Mouse (Mus musculus) liver, embryonic 11.5 days (tissue): ENCODE results near the gene Wwp2. TPM values are rescaled to one million over a fixed set of nuclear protein-coding genes. Genes with fewer than 3 reads are reported as not detected.

Source experiments
- ATAC-seq: fragments of 200-750 bp; cut with Nextera tagmentation; replicated peaks from 2 replicates; pipeline ENCODE4 v1.8.0; 2017; ENCODE audit warnings: moderate number of reproducible peaks, mild to moderate bottlenecking, moderate TSS enrichment, moderate library complexity; ENCODE audit not compliant: low FRiP score
- DNase-seq: peaks from one replicate; pipeline ENCODE4 v3.0.0-alpha.2; 2017; ENCODE audit warnings: low spot score
- H3K27ac ChIP-seq: fragments of 300-500 bp; sonication (generic); 2 replicates; pipeline ENCODE4 v1.5.1; 2014; ENCODE audit warnings: mild to moderate bottlenecking, low read depth, low read length, control low read depth
- H3K27me3 ChIP-seq: fragments of 300-500 bp; sonication (generic); replicated peaks from 2 replicates; pipeline ENCODE4 v1.6.1; 2014; ENCODE audit warnings: low read length, mixed read lengths; ENCODE audit not compliant: control insufficient read depth, insufficient read depth
- H3K36me3 ChIP-seq: fragments of 300-500 bp; sonication (generic); 2 replicates; pipeline ENCODE4 v1.6.1; 2014; ENCODE audit warnings: mild to moderate bottlenecking, low read length, moderate library complexity, mixed read lengths; ENCODE audit not compliant: control insufficient read depth, insufficient read depth
- H3K4me1 ChIP-seq: fragments of 300-500 bp; sonication (generic); replicated peaks from 2 replicates; pipeline ENCODE4 v1.6.1; 2014; ENCODE audit warnings: low read length, mixed read lengths; ENCODE audit not compliant: control insufficient read depth, insufficient read depth
- H3K4me2 ChIP-seq: fragments of 300-500 bp; sonication (generic); 2 replicates; pipeline ENCODE4 v1.6.1; 2014; ENCODE audit warnings: mild to moderate bottlenecking, control low read depth, moderate library complexity
- H3K4me3 ChIP-seq: fragments of 300-500 bp; sonication (generic); 2 replicates; pipeline ENCODE4 v1.5.1; 2014; ENCODE audit warnings: low read depth, low read length, control low read depth
- H3K9ac ChIP-seq: fragments of 300-500 bp; sonication (generic); 2 replicates; pipeline ENCODE4 v1.6.1; 2014; ENCODE audit warnings: low read depth, low read length, control low read depth
- H3K9me3 ChIP-seq: fragments of 300-500 bp; sonication (generic); 2 replicates; pipeline ENCODE4 v1.6.1; 2016; ENCODE audit warnings: low read length, inconsistent platforms, mixed read lengths; ENCODE audit not compliant: control insufficient read depth
- whole genome bisulfite sequencing: fragments of 180-500 bp; shearing (Covaris S2); extraction: QIAGEN DNeasy Blood & Tissue Kit; methylation state at CpG from one replicate; pipeline ENCODE4 v1.1.7; 2014; 5-methylcytosine and 5-hydroxymethylcytosine counted together
- polyA plus RNA-seq: library from polyadenylated mRNA; unstranded; fragments of >200 nt; fragmentation: Nextera tagmentation; extraction: Ambion mirVana; gene quantifications from 2 replicates; pipeline ENCODE4 v1.2.1, GENCODE M21; 2014

Gene Wwp2
- polyA plus RNA-seq: 37.6 and 40.2 TPM in 2 replicates

- ATAC-seq: peak; percentile 80
Observed at GRCm38 (mm10) chr8:107435962-107436831, at the start of gene Wwp2. Gene Wwp2 (plus strand): TSS chr8:107436365.

GRCm38 (mm10) chr8:107386642-107387041 is 49.5 kb upstream of the Wwp2 start:
- DNase-seq (peak; percentile 38), ATAC-seq (no peak; the same call in 1 of the 2 replicates)
- Histone ChIP-seq H3K27ac (no peak overlapping the region), H3K4me2 (no peak overlapping the region), H3K4me1 (no peaks in the 10 kb centered on the region), H3K9me3 (no peaks in the 10 kb centered on the region), H3K9ac (no peak overlapping the region), H3K4me3 (no peak overlapping the region), H3K27me3 (no peaks in the 10 kb centered on the region), H3K36me3 (no peaks in the 10 kb centered on the region)
- 28% methylated on average over 3 of the region's 3 CpGs for WGBS

More at GRCm38 (mm10) chr8:107435962-107436831, at the start of gene Wwp2:
- under 1% methylated on average over 55 of the region's 81 CpGs for WGBS
- H3K27me3 ChIP-seq: no peaks in the 10 kb centered on the region
- H3K9me3 ChIP-seq: no peaks in the 10 kb centered on the region
- peak; percentile 86 for DNase-seq
- H3K36me3 ChIP-seq: no peaks in the 10 kb centered on the region
- H3K9ac ChIP-seq: peak within 1 kb of the TSS; percentile 83
- H3K4me3 ChIP-seq: peak within 1 kb of the TSS; percentile 89
- H3K4me2 ChIP-seq: peak within 1 kb of the TSS; percentile 83
- peaks cover 21% of the 10 kb centered on the region for H3K4me1 ChIP-seq
- H3K27ac ChIP-seq: peak within 1 kb of the TSS; percentile 93

- Histone ChIP-seq H3K4me3 (no peak overlapping the region), H3K27ac (no peak overlapping the region), H3K9ac (no peak overlapping the region), H3K27me3 (no peaks in the 10 kb centered on the region), H3K9me3 (no peaks in the 10 kb centered on the region), H3K36me3 (no peaks in the 10 kb centered on the region), H3K4me2 (no peak overlapping the region), H3K4me1 (no peaks in the 10 kb centered on the region)
- no peak for ATAC-seq
- DNase-seq: no peak
- WGBS: 69% methylated on average over 5 of the region's 5 CpGs
Observed at GRCm38 (mm10) chr8:107387861-107388260, 48.3 kb upstream of the Wwp2 start.

GRCm38 (mm10) chr8:107389557-107389956 is 46.6 kb upstream of the Wwp2 start:
- no peak for DNase-seq
- Histone ChIP-seq H3K4me1 (no peaks in the 10 kb centered on the region), H3K4me2 (no peak overlapping the region), H3K9ac (no peak overlapping the region), H3K27ac (no peak overlapping the region), H3K36me3 (no peaks in the 10 kb centered on the region), H3K27me3 (no peaks in the 10 kb centered on the region), H3K9me3 (no peaks in the 10 kb centered on the region), H3K4me3 (no peak overlapping the region)
- 82% methylated on average over 8 of the region's 8 CpGs for WGBS
- ATAC-seq: no peak

- no peak overlapping the region for H3K9ac ChIP-seq
- H3K27ac ChIP-seq: no peak overlapping the region
- no peak overlapping the region for H3K4me2 ChIP-seq
- 89% methylated on average over 16 of the region's 16 CpGs for WGBS
- no peaks in the 10 kb centered on the region for H3K36me3 ChIP-seq
- H3K4me3 ChIP-seq: no peak overlapping the region
- H3K4me1 ChIP-seq: no peaks in the 10 kb centered on the region
- H3K27me3 ChIP-seq: no peaks in the 10 kb centered on the region
- no peak for DNase-seq
- H3K9me3 ChIP-seq: no peaks in the 10 kb centered on the region
- no peak for ATAC-seq
Observed at GRCm38 (mm10) chr8:107390476-107391135, 45.6 kb upstream of the Wwp2 start.

- Histone ChIP-seq H3K27ac (no peak overlapping the region), H3K9ac (no peak overlapping the region), H3K4me1 (no peaks in the 10 kb centered on the region), H3K4me2 (no peak overlapping the region), H3K27me3 (no peaks in the 10 kb centered on the region), H3K9me3 (no peaks in the 10 kb centered on the region), H3K36me3 (no peaks in the 10 kb centered on the region), H3K4me3 (no peak overlapping the region)
- WGBS: 58% methylated on average over 4 of the region's 4 CpGs
- ATAC-seq (no peak), DNase-seq (no peak)
Observed at GRCm38 (mm10) chr8:107391136-107391516, 45.0 kb upstream of the Wwp2 start.

- H3K27ac ChIP-seq: no peak overlapping the region
- H3K27me3 ChIP-seq: no peaks in the 10 kb centered on the region
- DNase-seq (no peak), ATAC-seq (no peak)
- no peak overlapping the region for H3K9ac ChIP-seq
- no peak overlapping the region for H3K4me3 ChIP-seq
- no peaks in the 10 kb centered on the region for H3K4me1 ChIP-seq
- H3K9me3 ChIP-seq: no peaks in the 10 kb centered on the region
- no peaks in the 10 kb centered on the region for H3K36me3 ChIP-seq
- H3K4me2 ChIP-seq: no peak overlapping the region
Observed at GRCm38 (mm10) chr8:107395397-107395796, 40.8 kb upstream of the Wwp2 start.

GRCm38 (mm10) chr8:107396106-107396670 is 40.0 kb upstream of the Wwp2 start:
- no peak overlapping the region for H3K4me3 ChIP-seq
- H3K9ac ChIP-seq: no peak overlapping the region
- H3K4me2 ChIP-seq: no peak overlapping the region
- no peak for ATAC-seq
- H3K27me3 ChIP-seq: no peaks in the 10 kb centered on the region
- no peaks in the 10 kb centered on the region for H3K36me3 ChIP-seq
- no peak overlapping the region for H3K27ac ChIP-seq
- H3K4me1 ChIP-seq: no peaks in the 10 kb centered on the region
- no peak for DNase-seq
- WGBS: 87% methylated on average over 10 of the region's 10 CpGs
- no peaks in the 10 kb centered on the region for H3K9me3 ChIP-seq
